Mouse (Mus musculus) neutrophil, adult 83 days (primary cell): ENCODE results near the gene Ssty1. TPM values are rescaled to one million over a fixed set of nuclear protein-coding genes. Genes with fewer than 3 reads are reported as not detected.

Experiments used
- total RNA-seq, 2 experiments: library from RNA; stranded (reverse); gene quantifications; one replicate each; pipeline ENCODE4 v1.2.4; 2023

The Ssty1 gene
- not detected for total RNA-seq

GRCm38 (mm10) chrY:18088816-18089215 lies at the start of gene Ssty1:
TSS of gene Ssty1 (plus strand) at chrY:18089116.

GRCm38 (mm10) chrY:18061712-18062111 lies 27.2 kb upstream of the Ssty1 start, which contains the start of gene Gm21764:
TSS of gene Gm21764 (minus strand) at chrY:18061812.

Other genes starting within 250 kb of the Ssty1 start
- gene Gm21904, start 242.8 kb upstream of the Ssty1 start, total RNA-seq, result not detected
- gene Gm20772, start 214.4 kb upstream of the Ssty1 start, total RNA-seq, result not detected
- gene Gm20831, start 214.4 kb upstream of the Ssty1 start, total RNA-seq, result not detected
- gene Srsy, start 151.8 kb upstream of the Ssty1 start, total RNA-seq, result not detected
- gene Gm21764, start 27.3 kb upstream of the Ssty1 start, total RNA-seq, result not detected